Mouse (Mus musculus) hindbrain, embryonic 11.5 days (tissue): ENCODE measurements around the gene Stau1. TPM values are rescaled to one million over a fixed set of nuclear protein-coding genes. Genes with fewer than 3 reads are reported as not detected.

ENCODE experiments used
- ATAC-seq: fragments of 200-750 bp; cut with Nextera tagmentation; 2 replicates; pipeline ENCODE4 v1.8.0; 2017; ENCODE audit warnings: mild to moderate bottlenecking, moderate TSS enrichment, moderate library complexity; ENCODE audit not compliant: low FRiP score
- DNase-seq: peaks from one replicate; pipeline ENCODE4 v3.0.0-alpha.2; 2015; ENCODE audit warnings: low spot score
- H3K27ac ChIP-seq: fragments of 300-500 bp; sonication (generic); 2 replicates; pipeline ENCODE4 v1.5.1; 2014; ENCODE audit warnings: mild to moderate bottlenecking, low read depth, low read length
- H3K27me3 ChIP-seq: fragments of 300-500 bp; sonication (generic); 2 replicates; pipeline ENCODE4 v1.6.1; 2014; ENCODE audit warnings: mild to moderate bottlenecking, low read length, moderate library complexity, mixed read lengths; ENCODE audit not compliant: control insufficient read depth, insufficient read depth
- H3K36me3 ChIP-seq: fragments of 300-500 bp; sonication (generic); 2 replicates; pipeline ENCODE4 v1.6.1; 2014; ENCODE audit warnings: mild to moderate bottlenecking, low read length, moderate library complexity, mixed read lengths; ENCODE audit not compliant: control insufficient read depth, insufficient read depth
- H3K4me1 ChIP-seq: fragments of 300-500 bp; sonication (generic); replicated peaks from 2 replicates; pipeline ENCODE4 v1.6.1; 2014; ENCODE audit warnings: low read length, mixed read lengths; ENCODE audit not compliant: control insufficient read depth, insufficient read depth
- H3K4me2 ChIP-seq: fragments of 300-500 bp; sonication (generic); replicated peaks from 2 replicates; pipeline ENCODE4 v1.6.1; 2014; ENCODE audit warnings: mild to moderate bottlenecking, low read depth, low read length
- H3K4me3 ChIP-seq: fragments of 300-500 bp; sonication (generic); 2 replicates; pipeline ENCODE4 v1.5.1; 2014; ENCODE audit warnings: low read depth, low read length
- H3K9ac ChIP-seq: fragments of 300-500 bp; sonication (generic); 2 replicates; pipeline ENCODE4 v1.6.1; 2014; ENCODE audit warnings: low read depth, low read length
- H3K9me3 ChIP-seq: fragments of 300-500 bp; sonication (generic); 2 replicates; pipeline ENCODE4 v1.6.1; 2016; ENCODE audit warnings: low read length; ENCODE audit not compliant: control insufficient read depth
- WGBS: fragments of 180-500 bp; shearing (Covaris S2); extraction: QIAGEN DNeasy Blood & Tissue Kit; methylation state at CpG from one replicate; pipeline ENCODE4 v1.1.7; 2014; 5-methylcytosine and 5-hydroxymethylcytosine counted together
- polyA plus RNA-seq: library from polyadenylated mRNA; unstranded; fragments of >200 nt; fragmentation: Nextera tagmentation; extraction: Ambion mirVana; gene quantifications from 2 replicates; pipeline ENCODE4 v1.2.1, GENCODE M21; 2014

Gene Stau1
- polyA plus RNA-seq, 1 experiment from 2014 or later: 93.0 TPM

DNA sequence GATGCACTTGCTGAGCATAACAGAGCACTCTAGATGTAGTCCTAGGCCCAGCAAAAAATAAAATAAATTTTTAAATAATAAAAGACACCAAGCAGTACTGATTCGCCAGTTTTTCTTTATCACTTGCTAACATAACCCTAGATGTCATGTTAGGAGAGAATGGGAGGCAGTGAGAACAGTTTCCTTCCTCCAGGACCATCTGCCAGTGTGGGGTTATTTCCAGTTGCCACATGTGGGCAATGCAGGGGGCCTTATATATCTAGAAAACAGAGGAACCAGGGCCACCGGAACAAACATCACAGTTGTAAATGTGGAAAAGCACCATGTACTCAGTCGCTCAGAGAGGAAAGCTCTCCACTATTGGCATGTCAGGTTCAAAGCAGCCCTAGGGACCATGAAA lies 18.6 kb downstream of the Stau1 start:
- Histone ChIP-seq H3K4me1 (no peaks in the 10 kb centered on the region), H3K9ac (no peak overlapping the region), H3K4me2 (no peak overlapping the region), H3K9me3 (no peaks in the 10 kb centered on the region), H3K27me3 (no peaks in the 10 kb centered on the region), H3K4me3 (no peak overlapping the region), H3K27ac (no peak overlapping the region), H3K36me3 (no peaks in the 10 kb centered on the region)
- WGBS: 84% methylated on average over 3 of the region's 3 CpGs
- DNase-seq (no peak), ATAC-seq (no peak)

DNA sequence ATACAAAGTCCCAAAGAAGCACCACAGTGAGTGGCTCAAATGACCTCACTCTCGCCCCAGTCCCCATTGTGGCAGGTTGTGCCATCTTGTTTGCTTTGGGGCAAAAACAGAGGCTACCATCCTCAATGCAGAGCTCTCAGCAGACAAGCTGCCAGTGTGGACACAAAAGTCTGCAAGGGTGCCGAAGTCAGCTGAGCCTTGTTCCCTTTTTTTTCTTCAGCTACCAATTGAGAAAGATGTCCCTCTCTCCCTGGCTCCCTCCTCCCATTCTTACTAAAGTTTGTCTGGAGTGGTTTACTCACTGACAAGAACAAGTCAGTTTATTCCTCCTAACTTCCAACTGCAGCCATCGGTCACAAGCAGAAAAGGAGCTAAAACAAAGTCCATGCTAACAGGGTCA lies 19.7 kb downstream of the Stau1 start:
- H3K9ac ChIP-seq: no peak overlapping the region
- H3K27ac ChIP-seq: no peak overlapping the region
- H3K4me1 ChIP-seq: no peaks in the 10 kb centered on the region
- no peaks in the 10 kb centered on the region for H3K9me3 ChIP-seq
- no peaks in the 10 kb centered on the region for H3K27me3 ChIP-seq
- no peaks in the 10 kb centered on the region for H3K36me3 ChIP-seq
- ATAC-seq (no peak), DNase-seq (no peak)
- H3K4me3 ChIP-seq: no peak overlapping the region
- H3K4me2 ChIP-seq: no peak overlapping the region
- WGBS: 81% methylated on average over 3 of the region's 3 CpGs

DNA sequence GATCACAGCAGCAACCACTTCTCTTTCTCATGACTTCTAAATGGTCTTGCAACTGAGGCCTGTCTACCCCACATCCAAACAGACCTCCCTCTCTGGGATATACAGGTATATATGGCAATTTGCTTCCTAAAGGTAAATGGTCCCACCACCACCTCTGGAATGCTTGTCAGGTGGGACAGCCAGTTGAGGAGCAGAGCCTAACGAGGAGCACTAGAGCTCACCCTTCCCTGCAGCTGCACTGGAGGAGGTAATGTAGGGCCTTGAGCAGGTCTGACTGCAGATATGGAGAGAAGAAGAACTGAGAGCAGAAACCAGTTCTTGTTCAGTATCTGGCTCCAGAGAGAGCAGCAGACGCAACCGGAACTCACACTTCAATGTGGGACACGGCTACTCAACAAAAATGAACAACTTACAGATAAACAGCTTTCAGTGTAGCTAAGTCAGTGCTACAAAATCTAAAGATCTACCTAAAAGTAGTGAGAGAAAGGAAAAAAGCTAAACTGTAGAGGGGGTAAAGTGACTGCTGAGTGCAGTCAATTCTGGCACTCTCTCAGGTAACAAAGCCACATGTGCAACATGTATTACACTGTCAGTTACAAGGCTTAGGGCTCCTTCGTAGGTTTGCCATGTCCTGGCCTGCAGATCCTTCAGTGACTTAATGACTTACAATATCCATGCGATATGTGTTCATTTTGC lies 21.8 kb downstream of the Stau1 start:
- ATAC-seq (no peak), DNase-seq (no peak)
- Histone ChIP-seq H3K4me3 (no peak overlapping the region), H3K9me3 (no peaks in the 10 kb centered on the region), H3K4me2 (no peak overlapping the region), H3K9ac (no peak overlapping the region), H3K27me3 (no peaks in the 10 kb centered on the region), H3K36me3 (no peaks in the 10 kb centered on the region), H3K4me1 (no peaks in the 10 kb centered on the region), H3K27ac (no peak overlapping the region)
- 88% methylated on average over 6 of the region's 6 CpGs for whole genome bisulfite sequencing

DNA sequence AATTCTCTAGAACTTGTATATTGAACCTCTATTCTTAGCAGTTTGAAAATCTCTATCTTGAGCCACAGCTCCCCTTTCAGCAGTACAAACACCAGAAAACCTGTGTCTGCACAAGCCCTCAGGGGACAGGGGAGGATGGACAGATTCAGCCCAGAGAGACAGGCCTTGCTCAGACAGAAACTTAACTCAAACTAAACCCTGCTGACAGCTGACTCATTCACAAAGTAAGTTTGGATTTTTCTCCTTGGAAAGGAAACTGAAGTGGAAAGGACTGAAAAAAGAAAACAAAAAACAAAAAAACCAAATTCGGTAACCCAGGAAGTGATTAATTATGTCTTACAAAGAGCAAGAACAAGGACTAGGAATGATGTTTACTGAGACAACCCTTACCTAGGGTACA lies 22.9 kb downstream of the Stau1 start:
- Histone ChIP-seq H3K4me1 (no peaks in the 10 kb centered on the region), H3K36me3 (no peaks in the 10 kb centered on the region), H3K9me3 (no peaks in the 10 kb centered on the region), H3K9ac (no peak overlapping the region), H3K27ac (no peak overlapping the region), H3K4me2 (no peak overlapping the region), H3K27me3 (no peaks in the 10 kb centered on the region), H3K4me3 (no peak overlapping the region)
- ATAC-seq (no peak), DNase-seq (no peak)
- WGBS: 70% methylated on average over 1 of the region's 1 CpGs

DNA sequence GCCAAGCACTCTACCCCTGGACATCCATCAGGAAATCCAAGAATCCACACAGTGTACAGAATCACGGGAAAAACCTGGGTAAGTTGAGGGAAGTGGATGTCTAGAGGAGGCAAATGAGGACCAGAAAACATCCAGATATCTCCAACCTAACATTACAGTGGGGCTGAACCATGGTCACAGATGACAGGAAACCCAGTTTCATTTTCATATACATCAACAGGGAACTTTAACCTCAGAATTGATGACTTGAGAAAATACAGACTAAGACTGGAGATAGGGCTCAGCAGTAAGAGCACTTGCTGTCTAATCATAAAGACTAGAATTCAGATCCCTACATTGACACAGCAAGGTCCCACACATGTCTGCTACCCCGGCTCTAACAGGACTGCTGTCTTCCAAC lies 31.3 kb downstream of the Stau1 start:
- Histone ChIP-seq H3K4me2 (no peak overlapping the region), H3K27ac (no peak overlapping the region), H3K9ac (no peak overlapping the region), H3K4me1 (no peaks in the 10 kb centered on the region), H3K4me3 (no peak overlapping the region), H3K9me3 (no peaks in the 10 kb centered on the region), H3K27me3 (no peaks in the 10 kb centered on the region), H3K36me3 (no peaks in the 10 kb centered on the region)
- 83% methylated on average over 2 of the region's 2 CpGs for WGBS
- DNase-seq: no peak
- ATAC-seq: no peak

DNA sequence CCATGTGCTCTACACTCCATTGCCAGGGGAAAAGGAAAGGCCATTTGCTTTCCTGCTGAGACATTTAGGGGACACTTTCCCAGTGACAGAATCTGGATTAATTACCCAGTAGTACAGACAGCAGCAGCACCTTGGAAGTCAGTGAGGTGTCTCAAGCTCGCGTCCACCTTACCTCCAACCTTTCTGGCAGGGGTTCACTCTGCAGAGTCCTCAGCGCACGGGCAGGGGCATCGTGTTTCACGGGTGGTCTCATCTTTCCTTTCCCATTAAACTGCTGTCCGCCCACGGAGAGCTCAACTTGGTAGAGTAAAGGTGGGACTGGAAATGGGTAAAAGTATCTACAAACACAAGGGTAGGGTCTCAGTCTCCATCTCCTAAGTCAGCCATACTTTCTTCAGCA lies 32.8 kb downstream of the Stau1 start:
- Histone ChIP-seq H3K27ac (no peak overlapping the region), H3K9me3 (no peaks in the 10 kb centered on the region), H3K9ac (no peak overlapping the region), H3K4me3 (no peak overlapping the region), H3K27me3 (no peaks in the 10 kb centered on the region), H3K36me3 (no peaks in the 10 kb centered on the region), H3K4me1 (no peaks in the 10 kb centered on the region), H3K4me2 (no peak overlapping the region)
- DNase-seq: no peak
- ATAC-seq: no peak
- 73% methylated on average over 8 of the region's 8 CpGs for WGBS

DNA sequence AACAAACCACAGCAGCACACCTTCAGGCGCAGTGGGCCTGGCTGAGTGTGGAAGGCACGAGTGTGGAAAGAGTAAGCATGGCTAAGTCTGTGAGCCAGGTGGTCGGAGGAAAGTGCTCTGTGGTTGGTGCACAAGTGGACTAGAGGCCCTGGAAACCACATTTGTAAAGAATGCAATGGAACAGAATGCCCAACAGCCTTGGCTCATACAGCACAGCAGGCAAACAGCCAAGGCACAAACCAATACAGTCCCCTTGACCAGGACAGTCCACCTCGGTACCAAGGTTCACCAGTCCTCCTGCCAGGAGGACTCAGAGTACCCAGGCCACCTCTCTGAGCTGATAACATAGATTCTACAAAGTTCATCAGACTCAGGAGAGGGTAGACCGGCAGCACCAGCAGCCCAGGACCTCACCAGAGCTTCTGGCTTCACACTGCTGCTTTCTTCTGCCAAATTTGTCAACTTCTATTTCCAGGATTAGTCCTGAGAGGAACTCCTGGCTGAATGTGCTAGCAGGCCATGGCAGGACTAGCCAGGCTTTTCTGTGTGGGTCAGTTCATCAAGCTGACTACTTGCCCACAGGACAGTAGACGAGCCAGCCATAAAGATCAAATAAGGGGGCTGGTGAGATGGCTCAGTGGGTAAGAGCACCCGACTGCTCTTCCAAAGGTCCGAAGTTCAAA lies 35.3 kb downstream of the Stau1 start:
- Histone ChIP-seq H3K4me2 (no peak overlapping the region), H3K9ac (no peak overlapping the region), H3K4me1 (no peaks in the 10 kb centered on the region), H3K27me3 (no peaks in the 10 kb centered on the region), H3K9me3 (no peaks in the 10 kb centered on the region), H3K4me3 (no peak overlapping the region), H3K36me3 (no peaks in the 10 kb centered on the region), H3K27ac (no peak overlapping the region)
- ATAC-seq (no peak), DNase-seq (no peak)
- 91% methylated on average over 8 of the region's 8 CpGs for WGBS

DNA sequence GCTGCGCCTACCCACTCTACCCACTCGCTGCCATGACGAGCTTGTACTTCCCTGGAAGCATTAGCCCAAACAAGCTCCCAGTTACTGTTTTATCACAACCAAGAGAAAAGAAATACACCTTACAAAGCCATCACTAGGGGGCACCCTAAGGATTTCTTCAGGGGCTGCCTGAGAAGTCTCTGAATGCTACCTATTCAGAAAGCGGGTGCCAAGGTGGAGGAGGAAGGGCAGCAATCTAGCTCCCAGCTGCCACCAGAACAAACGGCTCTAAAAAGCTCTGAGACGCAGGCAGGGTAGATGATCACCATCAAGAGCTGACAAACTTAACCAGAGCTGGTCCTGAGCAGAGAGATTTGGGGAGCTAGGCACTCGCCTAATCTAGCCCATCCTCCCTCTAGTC lies 39.3 kb downstream of the Stau1 start:
- DNase-seq (peak; percentile 52), ATAC-seq (no peak)
- Histone ChIP-seq H3K27me3 (no peaks in the 10 kb centered on the region), H3K9me3 (no peaks in the 10 kb centered on the region), H3K27ac (no peak overlapping the region), H3K4me2 (no peak overlapping the region), H3K4me1 (no peaks in the 10 kb centered on the region), H3K36me3 (peaks cover 14% of the 10 kb centered on the region), H3K9ac (no peak overlapping the region), H3K4me3 (no peak overlapping the region)
- WGBS: 59% methylated on average over 7 of the region's 7 CpGs

DNA sequence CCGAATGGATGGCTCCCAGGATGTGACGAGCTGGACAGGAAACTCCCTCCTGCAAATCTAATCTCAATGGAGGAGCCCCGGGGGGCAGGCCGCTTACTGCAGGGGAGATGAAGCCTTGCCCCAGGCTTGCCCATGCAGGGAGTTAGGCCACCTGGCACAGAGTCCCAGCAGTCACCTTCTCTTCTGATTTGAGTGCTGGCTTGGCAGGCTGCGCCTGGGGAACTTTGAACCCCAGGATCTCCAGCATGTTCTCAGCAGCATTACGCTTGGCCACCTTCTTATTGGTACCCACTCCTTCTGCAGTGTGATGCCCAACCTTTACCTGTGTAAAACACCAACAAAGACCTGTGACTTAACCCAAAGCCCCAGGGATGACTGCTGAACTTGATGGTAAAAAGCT lies 43.9 kb downstream of the Stau1 start:
- Histone ChIP-seq H3K9ac (no peak overlapping the region), H3K27me3 (no peaks in the 10 kb centered on the region), H3K4me3 (no peak overlapping the region), H3K36me3 (peaks cover 29% of the 10 kb centered on the region), H3K27ac (no peak overlapping the region), H3K4me2 (no peak overlapping the region), H3K4me1 (no peaks in the 10 kb centered on the region), H3K9me3 (no peaks in the 10 kb centered on the region)
- WGBS: 82% methylated on average over 6 of the region's 6 CpGs
- no peak for ATAC-seq
- DNase-seq: no peak
